Mouse (Mus musculus): ENCODE measurements around the gene Il1r2. TPM values are rescaled to one million over a fixed set of nuclear protein-coding genes. Genes with fewer than 3 reads are reported as not detected.
A peak's percentile ranks its signal among the peaks of the same experiment; 100 is the strongest.

Il1r2 gene
- total RNA-seq, 2 experiments from 2014 or later: 1.9 to 2.2 TPM

GRCm38 (mm10) chr1:40059122-40059774 lies 14.6 kb upstream of the Il1r2 start:
- peak; percentile 68 for ATAC-seq (replicated peaks; ENCODE audit: poor library complexity)

- ATAC-seq (replicated peaks; ENCODE audit: poor library complexity): no peak
Observed at GRCm38 (mm10) chr1:40061359-40061758, 12.5 kb upstream of the Il1r2 start.

GRCm38 (mm10) chr1:40063409-40063808 lies 10.5 kb upstream of the Il1r2 start:
- ATAC-seq (replicated peaks; ENCODE audit: poor library complexity): no peak

GRCm38 (mm10) chr1:40064508-40064907 lies 9.4 kb upstream of the Il1r2 start:
- ATAC-seq (replicated peaks; ENCODE audit: poor library complexity): peak; percentile 71

GRCm38 (mm10) chr1:40072558-40072957 lies 1.3 kb upstream of the Il1r2 start:
- no peak for ATAC-seq (replicated peaks; ENCODE audit: poor library complexity)

GRCm38 (mm10) chr1:40077328-40077727 lies 3.4 kb downstream of the Il1r2 start:
- ATAC-seq (replicated peaks; ENCODE audit: poor library complexity): no peak

- ATAC-seq (replicated peaks; ENCODE audit: poor library complexity): peak; percentile 41
Observed at GRCm38 (mm10) chr1:40081041-40081440, 7.2 kb downstream of the Il1r2 start.

GRCm38 (mm10) chr1:40084386-40084785 lies 10.5 kb downstream of the Il1r2 start:
- ATAC-seq (replicated peaks; ENCODE audit: poor library complexity): peak; percentile 68

GRCm38 (mm10) chr1:40085403-40086182 lies 11.7 kb downstream of the Il1r2 start:
- ATAC-seq (replicated peaks; ENCODE audit: poor library complexity): peak; percentile 85

GRCm38 (mm10) chr1:40091160-40091559 lies 17.3 kb downstream of the Il1r2 start:
- ATAC-seq (replicated peaks; ENCODE audit: poor library complexity): peak; percentile 72

GRCm38 (mm10) chr1:40092541-40092940 lies 18.7 kb downstream of the Il1r2 start:
- ATAC-seq (replicated peaks; ENCODE audit: poor library complexity): no peak

- no peak for ATAC-seq (replicated peaks; ENCODE audit: poor library complexity)
Observed at GRCm38 (mm10) chr1:40094601-40095304, 20.9 kb downstream of the Il1r2 start.

- no peak for ATAC-seq (replicated peaks; ENCODE audit: poor library complexity)
Observed at GRCm38 (mm10) chr1:40095585-40095984, 21.7 kb downstream of the Il1r2 start.

GRCm38 (mm10) chr1:40106306-40106705 lies 32.4 kb downstream of the Il1r2 start:
- ATAC-seq (replicated peaks; ENCODE audit: poor library complexity): no peak

GRCm38 (mm10) chr1:40106719-40107118 lies 32.8 kb downstream of the Il1r2 start:
- ATAC-seq (replicated peaks; ENCODE audit: poor library complexity): no peak

- no peak for ATAC-seq (replicated peaks; ENCODE audit: poor library complexity)
Observed at GRCm38 (mm10) chr1:40107971-40108749, 34.3 kb downstream of the Il1r2 start.

GRCm38 (mm10) chr1:40109736-40110135 lies 35.9 kb downstream of the Il1r2 start:
- ATAC-seq (replicated peaks; ENCODE audit: poor library complexity): no peak

GRCm38 (mm10) chr1:40115271-40115670 lies 41.4 kb downstream of the Il1r2 start:
- ATAC-seq (replicated peaks; ENCODE audit: poor library complexity): peak; percentile 80

- peak; percentile 98 for ATAC-seq (replicated peaks; ENCODE audit: poor library complexity)
Observed at GRCm38 (mm10) chr1:40116422-40116821, 42.5 kb downstream of the Il1r2 start.

- ATAC-seq (replicated peaks; ENCODE audit: poor library complexity): no peak
Observed at GRCm38 (mm10) chr1:40117565-40117964, 43.7 kb downstream of the Il1r2 start.

GRCm38 (mm10) chr1:40124237-40124636 lies 50.4 kb downstream of the Il1r2 start:
- ATAC-seq (replicated peaks; ENCODE audit: poor library complexity): no peak
